Comparison of ENCODE assay signal across 15 mouse cellular contexts in the genomic region with DNA sequence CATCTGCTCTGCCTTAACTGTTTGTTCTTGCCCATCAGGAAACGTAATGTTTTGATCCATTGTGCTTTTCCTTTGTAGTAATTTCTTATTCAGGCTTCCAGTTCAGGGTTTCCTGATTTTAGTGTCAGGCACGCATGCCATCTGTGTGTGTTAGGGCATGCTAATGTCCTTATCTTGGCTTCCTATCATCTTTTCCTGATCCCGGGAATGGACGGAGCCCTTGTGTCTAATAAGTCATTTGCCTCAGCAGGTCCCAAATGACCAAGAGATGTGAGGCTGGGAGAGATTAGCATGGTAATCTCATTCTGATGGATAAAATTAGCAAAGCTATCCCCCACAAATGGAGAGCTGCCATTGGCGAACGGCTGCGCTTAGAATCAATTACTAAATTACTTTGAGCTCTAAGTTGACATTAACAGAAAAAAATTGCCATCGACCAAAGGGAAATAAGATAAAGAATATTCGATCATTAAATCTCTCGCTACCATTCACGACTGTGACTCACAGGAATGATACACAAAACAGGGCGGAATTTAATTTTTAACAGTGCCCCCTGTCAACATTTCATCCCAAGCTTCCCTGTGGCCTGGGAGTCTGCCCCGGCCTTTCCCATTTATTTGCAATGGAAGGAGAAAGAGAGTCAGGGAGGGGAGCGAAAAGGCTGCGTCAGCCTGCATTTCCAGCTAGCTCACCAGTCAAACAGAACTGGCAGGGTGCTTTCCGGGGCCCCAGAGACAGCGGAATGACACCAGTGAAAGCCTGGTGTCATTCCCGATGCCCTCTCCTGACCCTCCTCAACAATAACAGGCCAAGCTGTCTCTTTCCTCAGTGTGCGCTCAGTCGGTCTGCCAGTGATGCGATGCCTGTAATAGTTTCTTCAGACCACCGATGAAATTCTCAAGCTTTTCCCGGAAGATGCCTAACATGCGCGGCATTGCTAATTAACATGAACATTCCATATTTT. TPM values are rescaled to one million over a fixed set of nuclear protein-coding genes. Genes with fewer than 3 reads are reported as not detected.
DNase-seq lines count a peak whose midpoint lies in the region; ATAC-seq and TF ChIP-seq lines count a peak whose summit lies in the region.
"Had no signal": no experiment of that assay in that cellular context is flagged by ENCODE, and none has a peak within 500 bp of the region (broad histone marks: within the 10 kb centered on the region; RNA-seq: fewer than 3 reads in every experiment).

No protein-coding gene starts in this region.

- peaks cover 36% of the 10 kb centered on the region for H3K27me3 ChIP-seq in embryonic facial prominence, embryonic 10.5 days (replicated peaks; ENCODE audit: low read depth, poor library complexity, severe bottlenecking)
- peaks cover 22% of the 10 kb centered on the region for H3K27me3 ChIP-seq in hindbrain, embryonic 13.5 days
- H3K27me3 ChIP-seq in midbrain, postnatal 0 days (ENCODE audit: insufficient read depth, low read length), result no peaks in the 10 kb centered on the region

- peak overlapping the region; percentile 43 for H3K4me2 ChIP-seq in hindbrain, embryonic 13.5 days
- peak overlapping the region; percentile 22; the same call in 1 of the 2 replicates for H3K4me2 ChIP-seq in midbrain, postnatal 0 days (ENCODE audit: low read depth, low read length, poor library complexity, severe bottlenecking)
- H3K4me2 ChIP-seq: liver, embryonic 11.5 days had no signal

- TF ChIP-seq CTCF in midbrain, postnatal 0 days (IDR thresholded peaks at IDR 0.05), result no peak

- H3K9ac ChIP-seq in hindbrain, embryonic 13.5 days, result no peak overlapping the region
- no peak overlapping the region for H3K9ac ChIP-seq in midbrain, postnatal 0 days (replicated peaks; ENCODE audit: low read length, poor library complexity, severe bottlenecking)

- WGBS in embryonic facial prominence, embryonic 10.5 days, result 40% methylated on average over 25 of the region's 25 CpGs
- WGBS in hindbrain, embryonic 13.5 days, result 20% methylated on average over 25 of the region's 25 CpGs
- WGBS in midbrain, postnatal 0 days, result 31% methylated on average over 25 of the region's 25 CpGs

- peaks cover 15% of the 10 kb centered on the region for H3K4me1 ChIP-seq in embryonic facial prominence, embryonic 10.5 days
- H3K4me1 ChIP-seq in hindbrain, embryonic 13.5 days (replicated peaks), result peaks cover 30% of the 10 kb centered on the region
- no peaks in the 10 kb centered on the region for H3K4me1 ChIP-seq in midbrain, postnatal 0 days (ENCODE audit: insufficient read depth, low read length)

- peak; percentile 46 for DNase-seq in MN1 (ENCODE audit: low spot score)
- DNase-seq in embryonic facial prominence, embryonic 10.5 days (ENCODE audit: low spot score), result peak; percentile 14
- no peak for DNase-seq in midbrain, postnatal 0 days (ENCODE audit: low spot score)
- no peak for DNase-seq in layer of hippocampus, adult 9-10 months (ENCODE audit: low spot score)
- DNase-seq in lung, postnatal 25 days (ENCODE audit: low spot score), result no peak
- DNase-seq in heart, adult 18-20 months, result no peak
- DNase-seq: adrenal gland, postnatal 36 days; cerebellum, adult 2 months; gastrocnemius, postnatal 14 days had no signal

- no peak overlapping the region for H3K27ac ChIP-seq in embryonic facial prominence, embryonic 10.5 days (replicated peaks)
- H3K27ac ChIP-seq in hindbrain, embryonic 13.5 days, result peak overlapping the region; percentile 74
- H3K27ac ChIP-seq in midbrain, postnatal 0 days (ENCODE audit: low read depth, low read length), result no peak overlapping the region
- H3K27ac ChIP-seq: macrophage had no signal

- H3K9me3 ChIP-seq in embryonic facial prominence, embryonic 10.5 days, result no peaks in the 10 kb centered on the region
- no peaks in the 10 kb centered on the region for H3K9me3 ChIP-seq in hindbrain, embryonic 13.5 days
- no peaks in the 10 kb centered on the region for H3K9me3 ChIP-seq in midbrain, postnatal 0 days (ENCODE audit: low read length)

- H3K4me3 ChIP-seq in embryonic facial prominence, embryonic 10.5 days, result no peak overlapping the region
- H3K4me3 ChIP-seq in hindbrain, embryonic 13.5 days, result peak overlapping the region; percentile 19; the same call in 1 of the 2 replicates
- no peak overlapping the region for H3K4me3 ChIP-seq in midbrain, postnatal 0 days (ENCODE audit: low read depth, low read length)

- no peaks in the 10 kb centered on the region for H3K36me3 ChIP-seq in embryonic facial prominence, embryonic 10.5 days (replicated peaks)
- H3K36me3 ChIP-seq in hindbrain, embryonic 13.5 days, result no peaks in the 10 kb centered on the region
- H3K36me3 ChIP-seq in midbrain, postnatal 0 days (ENCODE audit: insufficient read depth, low read length), result no peaks in the 10 kb centered on the region

- ATAC-seq in hindbrain, embryonic 13.5 days (ENCODE audit: low FRiP score), result peak; percentile 26; the same call in 1 of the 2 replicates
- no peak for ATAC-seq in midbrain, postnatal 0 days (ENCODE audit: low FRiP score)
- no peak for ATAC-seq in erythroblast, adult 5-6 weeks (replicated peaks; ENCODE audit: low FRiP score, poor library complexity, severe bottlenecking)

RNA-seq across cellular contexts. Expression of a gene that starts 40.2 kb away (rescaled TPM):
- 2.8 and 11.2 TPM in 2 replicates for polyA plus RNA-seq in embryonic facial prominence, embryonic 10.5 days (2016; fragmentation: Nextera tagmentation; extraction: Ambion mirVana)
- polyA plus RNA-seq in hindbrain, embryonic 13.5 days (2015; fragmentation: Nextera tagmentation; extraction: Ambion mirVana), result 32.3 and 38.4 TPM in 2 replicates
- total RNA-seq in midbrain, postnatal 0 days (2014; rRNA removed), result 0.99 and 3.1 TPM in 2 replicates
- polyA plus RNA-seq in midbrain, postnatal 0 days (2015; fragmentation: Nextera tagmentation; extraction: Ambion mirVana), result 0.20 and 0.21 TPM in 2 replicates
- total RNA-seq in erythroblast, adult 5-6 weeks (2015; ENCODE audit: low replicate concordance), result not detected in 2 replicates
- not detected in 2 replicates for total RNA-seq in erythroblast, adult 5-6 weeks (2017; ENCODE audit: low replicate concordance)
- not detected for total RNA-seq in heart, adult 18-20 months (2021)
- total RNA-seq: gastrocnemius, postnatal 14 days; left cerebral cortex, adult 18-20 months had no signal
- polyA plus RNA-seq: heart, postnatal 0 days; macrophage had no signal

Comparison
In these comparisons a context has a peak if more than half of its experiments do, and no peak if none do; other contexts are left out.
1. DNase-seq: peak in MN1 (single experiment) and embryonic facial prominence, embryonic 10.5 days (single experiment); none in midbrain, postnatal 0 days (single experiment), layer of hippocampus, adult 9-10 months (single experiment), lung, postnatal 25 days (single experiment) and heart, adult 18-20 months (0 of 2).